In genomic region chr5:22330802-22331201, GRCm38 (mm10) we compare ENCODE assay signal across 13 mouse cellular contexts. TPM values are rescaled to one million over a fixed set of nuclear protein-coding genes. Genes with fewer than 3 reads are reported as not detected.
A peak's percentile ranks its signal among the peaks of the same experiment; 100 is the strongest.
DNase-seq lines count a peak whose midpoint lies in the region; ATAC-seq lines count a peak whose summit lies in the region.
"Had no signal": no experiment of that assay in that cellular context is flagged by ENCODE, and none has a peak within 500 bp of the region (broad histone marks: within the 10 kb centered on the region; RNA-seq: fewer than 3 reads in every experiment).

No protein-coding gene starts in this region.

- H3K4me2 ChIP-seq in kidney, embryonic 15.5 days, result no peak overlapping the region
- no peak overlapping the region for H3K4me2 ChIP-seq in kidney, embryonic 16.5 days (replicated peaks; ENCODE audit: low read depth, low read length)
- no peak overlapping the region for H3K4me2 ChIP-seq in midbrain, embryonic 16.5 days (ENCODE audit: low read length)
- H3K4me2 ChIP-seq in midbrain, embryonic 15.5 days, result no peak overlapping the region
- H3K4me2 ChIP-seq: forebrain, embryonic 12.5 days; heart, embryonic 13.5 days; limb, embryonic 13.5 days had no signal

- peaks cover 4% of the 10 kb centered on the region; the same call in 1 of the 2 replicates for H3K9me3 ChIP-seq in kidney, embryonic 15.5 days (replicated peaks)
- peaks cover 7% of the 10 kb centered on the region for H3K9me3 ChIP-seq in kidney, embryonic 16.5 days (ENCODE audit: low read length)
- H3K9me3 ChIP-seq in midbrain, embryonic 16.5 days (replicated peaks; ENCODE audit: control insufficient read depth, low read length, poor library complexity, severe bottlenecking), result no peaks in the 10 kb centered on the region; the same call in 1 of the 2 replicates
- H3K9me3 ChIP-seq in midbrain, embryonic 15.5 days, result no peaks in the 10 kb centered on the region

- no peaks in the 10 kb centered on the region for H3K27me3 ChIP-seq in kidney, embryonic 15.5 days
- H3K27me3 ChIP-seq in kidney, embryonic 16.5 days (ENCODE audit: insufficient read depth, low read length), result no peaks in the 10 kb centered on the region
- H3K27me3 ChIP-seq in midbrain, embryonic 16.5 days (ENCODE audit: control insufficient read depth, insufficient read depth, low read depth, low read length), result no peaks in the 10 kb centered on the region
- H3K27me3 ChIP-seq in midbrain, embryonic 15.5 days (replicated peaks), result no peaks in the 10 kb centered on the region
- H3K27me3 ChIP-seq: forebrain, embryonic 12.5 days; heart, embryonic 13.5 days; limb, embryonic 13.5 days had no signal

- peak; percentile 3 for DNase-seq in adrenal gland, adult 2 months
- DNase-seq in adrenal gland, postnatal 4 days (ENCODE audit: low spot score in 2 of 2), result no peak
- DNase-seq in cerebellum, postnatal 25 days, result peak; percentile 58 to 73
- DNase-seq in layer of hippocampus, postnatal 10 days (ENCODE audit: low spot score in 2 of 2), result no peak
- DNase-seq: gastrocnemius, postnatal 14 days had no signal

- no peak overlapping the region for H3K4me3 ChIP-seq in kidney, embryonic 15.5 days (replicated peaks)
- no peak overlapping the region for H3K4me3 ChIP-seq in kidney, embryonic 16.5 days (ENCODE audit: low read length)
- no peak overlapping the region for H3K4me3 ChIP-seq in midbrain, embryonic 16.5 days (ENCODE audit: low read depth, low read length)
- H3K4me3 ChIP-seq in midbrain, embryonic 15.5 days, result no peak overlapping the region
- H3K4me3 ChIP-seq: forebrain, embryonic 12.5 days; heart, embryonic 13.5 days; limb, embryonic 13.5 days had no signal

- ATAC-seq in kidney, embryonic 15.5 days (replicated peaks; ENCODE audit: low FRiP score), result 0 out of 2 replicates have a peak, but pooled peaks have one; percentile 15
- no peak for ATAC-seq in kidney, embryonic 16.5 days (ENCODE audit: low FRiP score, low TSS enrichment)
- ATAC-seq in midbrain, embryonic 16.5 days, result peak; percentile 36; the same call in 1 of the 2 replicates
- no peak for ATAC-seq in midbrain, embryonic 15.5 days (replicated peaks)
- ATAC-seq: inflammation-experienced regulatory T-cells, adult 6 months had no signal

- no peaks in the 10 kb centered on the region for H3K36me3 ChIP-seq in kidney, embryonic 15.5 days
- 0 out of 2 replicates have a peak, but pooled peaks cover 4% of the 10 kb centered on the region for H3K36me3 ChIP-seq in kidney, embryonic 16.5 days (ENCODE audit: insufficient read depth, low read length)
- no peaks in the 10 kb centered on the region for H3K36me3 ChIP-seq in midbrain, embryonic 16.5 days (ENCODE audit: control insufficient read depth, insufficient read depth, low read length)
- H3K36me3 ChIP-seq in midbrain, embryonic 15.5 days (replicated peaks), result no peaks in the 10 kb centered on the region
- H3K36me3 ChIP-seq: forebrain, embryonic 12.5 days; heart, embryonic 13.5 days; limb, embryonic 13.5 days had no signal

- H3K9ac ChIP-seq in kidney, embryonic 15.5 days, result no peak overlapping the region
- H3K9ac ChIP-seq in kidney, embryonic 16.5 days (replicated peaks; ENCODE audit: low read length), result no peak overlapping the region
- no peak overlapping the region for H3K9ac ChIP-seq in midbrain, embryonic 16.5 days (ENCODE audit: low read depth, low read length)
- H3K9ac ChIP-seq in midbrain, embryonic 15.5 days, result no peak overlapping the region
- H3K9ac ChIP-seq: forebrain, embryonic 12.5 days; heart, embryonic 13.5 days; limb, embryonic 13.5 days had no signal

- 0 out of 2 replicates have a peak, but pooled peaks cover 4% of the 10 kb centered on the region for H3K4me1 ChIP-seq in kidney, embryonic 15.5 days
- H3K4me1 ChIP-seq in kidney, embryonic 16.5 days (ENCODE audit: insufficient read depth, low read length), result no peaks in the 10 kb centered on the region; the same call in 1 of the 2 replicates
- H3K4me1 ChIP-seq in midbrain, embryonic 16.5 days (ENCODE audit: control insufficient read depth, insufficient read depth, low read length), result 0 out of 2 replicates have a peak, but pooled peaks cover 2% of the 10 kb centered on the region
- H3K4me1 ChIP-seq in midbrain, embryonic 15.5 days, result no peaks in the 10 kb centered on the region
- H3K4me1 ChIP-seq: forebrain, embryonic 12.5 days; limb, embryonic 13.5 days had no signal

- no peak overlapping the region for H3K27ac ChIP-seq in kidney, embryonic 15.5 days
- no peak overlapping the region for H3K27ac ChIP-seq in kidney, embryonic 16.5 days (ENCODE audit: low read length)
- H3K27ac ChIP-seq in midbrain, embryonic 16.5 days (ENCODE audit: low read length), result peak overlapping the region; percentile 9; the same call in 1 of the 2 replicates
- H3K27ac ChIP-seq in midbrain, embryonic 15.5 days, result no peak overlapping the region
- H3K27ac ChIP-seq: forebrain, embryonic 12.5 days; heart, embryonic 13.5 days; limb, embryonic 13.5 days had no signal

- WGBS in kidney, embryonic 15.5 days, result 44% methylated on average over 5 of the region's 5 CpGs
- 35% methylated on average over 5 of the region's 5 CpGs for WGBS in kidney, embryonic 16.5 days
- 58% methylated on average over 5 of the region's 5 CpGs for WGBS in midbrain, embryonic 16.5 days
- WGBS in midbrain, embryonic 15.5 days, result 52% methylated on average over 5 of the region's 5 CpGs

RNA-seq across cellular contexts. Expression of gene Reln, which starts 13.7 kb away (rescaled TPM):
- 1 to 10 TPM; 1.5 to 2.3 TPM for total RNA-seq in adrenal gland, adult 2 months (2021)
- 0.88 and 2.0 TPM in 2 replicates for polyA plus RNA-seq in adrenal gland, adult 2 months (2012; rRNA removed)
- total RNA-seq in adrenal gland, postnatal 4 days (2021), result 10 to 100 TPM; 12.9 to 26.3 TPM
- 12.4 and 13.0 TPM in 2 replicates for polyA plus RNA-seq in kidney, embryonic 15.5 days (2015; fragmentation: Nextera tagmentation; extraction: Ambion mirVana)
- polyA plus RNA-seq in kidney, embryonic 16.5 days (2015; fragmentation: Nextera tagmentation; extraction: Ambion mirVana), result 14.1 and 15.9 TPM in 2 replicates
- polyA plus RNA-seq in midbrain, embryonic 16.5 days (2015; fragmentation: Nextera tagmentation; extraction: Ambion mirVana), result 37.8 and 39.5 TPM in 2 replicates
- 39.2 and 51.3 TPM in 2 replicates for polyA plus RNA-seq in midbrain, embryonic 15.5 days (2015; fragmentation: Nextera tagmentation; extraction: Ambion mirVana)
- total RNA-seq in layer of hippocampus, postnatal 10 days (2021), result 100 to 1,000 TPM; 112 to 124 TPM

Comparison
In these comparisons a context has a peak if more than half of its experiments do, and no peak if none do; other contexts are left out.
1. DNase-seq: peak in adrenal gland, adult 2 months (single experiment) and cerebellum, postnatal 25 days (2 of 2); none in adrenal gland, postnatal 4 days (0 of 2) and layer of hippocampus, postnatal 10 days (0 of 2).
2. ATAC-seq: peak in kidney, embryonic 15.5 days (single experiment) and midbrain, embryonic 16.5 days (single experiment); none in kidney, embryonic 16.5 days (single experiment) and midbrain, embryonic 15.5 days (single experiment).